Mouse (Mus musculus) erythroblast, embryonic 14.5 days (primary cell): ENCODE measurements around the gene Cnih3. TPM values are rescaled to one million over a fixed set of nuclear protein-coding genes. Genes with fewer than 3 reads are reported as not detected.

Source experiments
- H3K27me3 ChIP-seq: 2 replicates; pipeline ENCODE4 v1.6.1; 2012; ENCODE audit warnings: inconsistent platforms; ENCODE audit not compliant: control insufficient read depth
- H3K36me3 ChIP-seq: 2 replicates; pipeline ENCODE4 v1.6.1; 2012; ENCODE audit warnings: mild to moderate bottlenecking, inconsistent platforms; ENCODE audit not compliant: control insufficient read depth
- H3K4me1 ChIP-seq: 2 replicates; pipeline ENCODE4 v1.6.1; 2012; ENCODE audit warnings: inconsistent platforms; ENCODE audit not compliant: control insufficient read depth
- H3K4me3 ChIP-seq: replicated peaks from 2 replicates; pipeline ENCODE3; 2012; ENCODE audit warnings: moderate library complexity, mild to moderate bottlenecking, inconsistent platforms
- H3K9me3 ChIP-seq: 2 replicates; pipeline ENCODE4 v1.6.1; 2012; ENCODE audit warnings: low read length, inconsistent platforms, mixed read lengths; ENCODE audit not compliant: control insufficient read depth
- GATA1 ChIP-seq: IDR thresholded peaks from 2 replicates; pipeline ENCODE4 v1.6.1; 2012; ENCODE audit warnings: low read length, inconsistent platforms, mixed read lengths
- TAL1 ChIP-seq: IDR thresholded peaks from 3 replicates; pipeline ENCODE4 v1.6.1; 2012; ENCODE audit warnings: low read length, inconsistent platforms, mixed read lengths
- polyA plus RNA-seq: library from polyadenylated mRNA; stranded (reverse); fragments of >175 nt; gene quantifications from 2 replicates; pipeline ENCODE4 v1.2.3, GENCODE M21; 2012

Cnih3 gene
- polyA plus RNA-seq, 1 experiment, result not detected

- peaks cover 22% of the 10 kb centered on the region for H3K27me3 ChIP-seq
- TF ChIP-seq GATA1, result no peak
- no peak for TF ChIP-seq TAL1
These were observed 72.5 kb downstream of the Cnih3 start for GRCm38 (mm10) chr1:181424922-181425321.

GRCm38 (mm10) chr1:181425388-181425787 is 73.0 kb downstream of the Cnih3 start:
- no peaks in the 10 kb centered on the region for H3K4me1 ChIP-seq
- peaks cover 22% of the 10 kb centered on the region for H3K27me3 ChIP-seq
- no peaks in the 10 kb centered on the region for H3K9me3 ChIP-seq
- no peak for TF ChIP-seq GATA1
- TF ChIP-seq TAL1, result no peak
- no peaks in the 10 kb centered on the region for H3K36me3 ChIP-seq
- no peak overlapping the region for H3K4me3 ChIP-seq

More at GRCm38 (mm10) chr1:181424922-181425321, 72.5 kb downstream of the Cnih3 start:
- Histone ChIP-seq H3K4me1 (no peaks in the 10 kb centered on the region), H3K9me3 (no peaks in the 10 kb centered on the region), H3K36me3 (no peaks in the 10 kb centered on the region), H3K4me3 (no peak overlapping the region)

GRCm38 (mm10) chr1:181426406-181426805 is 74.0 kb downstream of the Cnih3 start:
- no peak for TF ChIP-seq TAL1
- no peak for TF ChIP-seq GATA1
- Histone ChIP-seq H3K27me3 (peaks cover 22% of the 10 kb centered on the region), H3K4me1 (no peaks in the 10 kb centered on the region), H3K9me3 (no peaks in the 10 kb centered on the region), H3K4me3 (no peak overlapping the region), H3K36me3 (no peaks in the 10 kb centered on the region)

DNA sequence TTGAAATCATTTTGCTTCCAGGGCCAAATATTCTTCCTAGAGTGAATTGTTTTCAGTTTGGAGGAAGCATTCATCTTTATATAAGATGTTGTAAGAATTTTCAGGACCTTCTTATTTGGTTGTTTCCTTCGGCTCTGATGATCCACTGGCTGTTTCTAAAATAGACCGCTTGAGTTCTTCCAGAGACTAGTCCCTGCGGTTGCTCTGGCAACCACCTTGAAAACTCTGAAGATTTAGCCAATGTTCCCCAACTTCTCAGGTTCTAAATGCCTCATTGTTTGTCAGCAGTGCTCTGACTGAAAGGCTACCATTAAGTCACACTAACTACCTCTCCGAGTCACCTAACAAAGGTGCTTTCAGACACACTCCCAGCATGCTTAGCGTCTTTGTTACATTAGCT is 80.8 kb downstream of the Cnih3 start:
- no peaks in the 10 kb centered on the region for H3K36me3 ChIP-seq
- no peaks in the 10 kb centered on the region for H3K4me1 ChIP-seq
- peaks cover 14% of the 10 kb centered on the region for H3K27me3 ChIP-seq
- H3K9me3 ChIP-seq, result no peaks in the 10 kb centered on the region
- TF ChIP-seq TAL1, result no peak
- no peak for TF ChIP-seq GATA1
- no peak overlapping the region for H3K4me3 ChIP-seq

DNA sequence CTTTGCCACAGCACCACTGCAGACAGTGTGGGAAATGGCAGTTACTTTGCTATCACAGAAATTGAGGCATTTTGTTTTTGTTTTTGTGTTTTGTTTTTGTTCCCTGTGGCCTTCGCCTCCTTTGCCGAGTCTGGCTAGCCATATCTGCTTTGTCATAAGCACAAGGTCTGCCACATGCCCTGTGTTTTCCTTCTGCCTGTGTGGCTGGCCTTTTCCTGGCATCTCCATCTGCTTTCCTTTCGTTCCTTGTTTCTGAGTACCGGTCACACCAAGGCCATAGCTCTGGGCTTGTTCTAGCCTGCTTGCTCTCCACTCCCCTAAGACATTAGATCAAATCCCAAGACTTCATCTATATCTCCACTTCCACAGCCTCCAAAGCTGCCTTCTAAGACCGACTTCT is 83.0 kb downstream of the Cnih3 start:
- H3K36me3 ChIP-seq, result no peaks in the 10 kb centered on the region
- no peaks in the 10 kb centered on the region for H3K27me3 ChIP-seq
- no peak overlapping the region for H3K4me3 ChIP-seq
- no peaks in the 10 kb centered on the region for H3K4me1 ChIP-seq
- no peak for TF ChIP-seq TAL1
- TF ChIP-seq GATA1, result no peak
- H3K9me3 ChIP-seq, result no peaks in the 10 kb centered on the region

DNA sequence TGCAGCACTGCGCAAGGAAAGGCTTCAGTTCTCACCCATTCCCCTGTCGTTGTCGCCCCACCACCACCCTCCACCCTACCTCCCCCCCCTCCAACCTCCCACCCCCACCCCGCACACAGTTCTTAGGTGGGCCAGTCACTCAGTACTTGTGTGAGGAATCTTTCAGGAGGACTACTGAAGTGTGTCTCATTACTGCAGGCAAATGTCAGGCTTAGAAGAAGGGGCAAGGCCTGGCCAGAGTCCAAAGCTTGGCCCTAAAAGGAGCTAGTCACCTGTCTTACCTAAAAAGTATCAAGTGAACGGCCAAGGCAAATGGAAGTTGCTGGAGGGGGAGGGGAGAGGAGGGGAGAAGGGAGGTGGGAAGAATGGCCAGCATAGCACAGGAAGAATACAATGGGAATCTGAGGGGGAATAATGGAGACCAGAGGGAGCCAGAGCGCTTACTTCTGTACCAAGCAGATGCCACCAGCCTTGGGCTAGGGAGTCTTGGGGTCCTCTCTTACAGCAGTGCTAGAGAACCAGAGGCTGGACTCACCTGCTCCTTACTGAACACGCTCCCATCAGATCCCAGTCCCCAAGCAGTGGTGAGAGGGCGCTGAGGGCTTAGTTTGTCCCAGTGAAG is 88.7 kb downstream of the Cnih3 start:
- TF ChIP-seq TAL1 (no peak), GATA1 (no peak)
- H3K4me1 ChIP-seq, result no peaks in the 10 kb centered on the region
- H3K9me3 ChIP-seq, result no peaks in the 10 kb centered on the region
- no peaks in the 10 kb centered on the region for H3K27me3 ChIP-seq
- no peaks in the 10 kb centered on the region for H3K36me3 ChIP-seq
- H3K4me3 ChIP-seq, result no peak overlapping the region

GRCm38 (mm10) chr1:181441654-181442241 is 89.3 kb downstream of the Cnih3 start:
- no peaks in the 10 kb centered on the region for H3K27me3 ChIP-seq
- no peaks in the 10 kb centered on the region for H3K4me1 ChIP-seq
- no peaks in the 10 kb centered on the region for H3K9me3 ChIP-seq
- TF ChIP-seq TAL1, result no peak
- TF ChIP-seq GATA1, result no peak
- no peak overlapping the region for H3K4me3 ChIP-seq
- H3K36me3 ChIP-seq, result no peaks in the 10 kb centered on the region

- H3K27me3 ChIP-seq, result no peaks in the 10 kb centered on the region
- no peaks in the 10 kb centered on the region for H3K9me3 ChIP-seq
- TF ChIP-seq TAL1 (no peak), GATA1 (no peak)
- no peak overlapping the region for H3K4me3 ChIP-seq
- H3K36me3 ChIP-seq, result no peaks in the 10 kb centered on the region
- no peaks in the 10 kb centered on the region for H3K4me1 ChIP-seq
These were observed 92.6 kb downstream of the Cnih3 start for GRCm38 (mm10) chr1:181445041-181445440.

DNA sequence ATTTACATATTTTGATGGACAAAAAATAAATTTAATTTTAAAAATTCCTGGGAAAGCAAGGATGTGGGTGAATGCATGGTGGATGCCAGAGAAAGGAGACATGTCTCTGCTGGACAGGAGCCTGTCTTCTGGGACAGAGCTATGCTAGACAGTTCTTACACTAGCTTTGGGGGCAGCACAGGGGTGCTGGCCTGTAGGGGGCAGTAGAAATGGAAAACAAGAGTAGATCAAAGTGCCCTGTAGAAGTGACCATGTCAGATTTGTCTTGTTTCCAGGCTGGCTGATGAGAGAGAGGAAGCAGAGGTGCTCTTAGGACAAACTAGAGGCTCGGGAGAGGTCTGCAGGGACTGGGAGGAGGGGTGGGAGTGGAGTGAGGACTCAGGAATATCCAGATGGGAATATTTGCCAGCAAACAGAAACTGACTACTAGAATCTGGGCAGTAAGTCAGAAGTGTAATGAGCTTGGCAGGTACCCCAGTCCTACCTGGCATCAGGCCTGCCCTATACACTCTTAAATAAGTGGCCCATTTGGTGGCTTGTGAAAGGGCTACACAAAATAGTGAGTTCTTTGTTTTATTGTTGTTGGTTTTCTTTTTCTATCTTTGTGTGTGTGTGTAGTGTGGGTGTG is 93.3 kb downstream of the Cnih3 start:
- Histone ChIP-seq H3K9me3 (no peaks in the 10 kb centered on the region), H3K36me3 (no peaks in the 10 kb centered on the region), H3K27me3 (no peaks in the 10 kb centered on the region), H3K4me3 (no peak overlapping the region), H3K4me1 (no peaks in the 10 kb centered on the region)
- no peak for TF ChIP-seq GATA1
- no peak for TF ChIP-seq TAL1
